Mouse (Mus musculus) intestine, embryonic 14.5 days (tissue): ENCODE data around the gene Nacc2. TPM values are rescaled to one million over a fixed set of nuclear protein-coding genes. Genes with fewer than 3 reads are reported as not detected.
A peak's percentile ranks its signal among the peaks of the same experiment; 100 is the strongest.

Experiments used
- ATAC-seq: fragments of 200-750 bp; cut with Nextera tagmentation; replicated peaks from 2 replicates; pipeline ENCODE4 v1.8.0; 2017; ENCODE audit warnings: low read depth, moderate number of reproducible peaks, moderate TSS enrichment, moderate library complexity; ENCODE audit not compliant: low FRiP score, low TSS enrichment
- DNase-seq: peaks from one replicate; pipeline ENCODE4 v3.0.0-alpha.2; 2018; ENCODE audit warnings: low spot score
- H3K27ac ChIP-seq: fragments of 300-500 bp; sonication (generic); 2 replicates; pipeline ENCODE4 v1.5.1; 2014; ENCODE audit warnings: low read depth, mild to moderate bottlenecking, control low read depth
- H3K27me3 ChIP-seq: fragments of 300-500 bp; sonication (generic); replicated peaks from 2 replicates; pipeline ENCODE4 v1.6.1; 2014; ENCODE audit warnings: low read length, control low read depth; ENCODE audit not compliant: control insufficient read depth, insufficient read depth
- H3K36me3 ChIP-seq: fragments of 300-500 bp; sonication (generic); 2 replicates; pipeline ENCODE4 v1.6.1; 2014; ENCODE audit warnings: low read length, control low read depth; ENCODE audit not compliant: control insufficient read depth, insufficient read depth
- H3K4me1 ChIP-seq: fragments of 300-500 bp; sonication (generic); replicated peaks from 2 replicates; pipeline ENCODE4 v1.6.1; 2014; ENCODE audit warnings: low read length, control low read depth, mixed read lengths; ENCODE audit not compliant: control insufficient read depth, insufficient read depth
- H3K4me2 ChIP-seq: fragments of 300-500 bp; sonication (generic); 2 replicates; pipeline ENCODE4 v1.6.1; 2014; ENCODE audit warnings: low read length
- H3K4me3 ChIP-seq: fragments of 300-500 bp; sonication (generic); 2 replicates; pipeline ENCODE4 v1.5.1; 2014; ENCODE audit warnings: low read depth, low read length, control low read depth, mixed read lengths
- H3K9ac ChIP-seq: fragments of 300-500 bp; sonication (generic); 2 replicates; pipeline ENCODE4 v1.6.1; 2014; ENCODE audit warnings: mild to moderate bottlenecking, low read length
- H3K9me3 ChIP-seq: fragments of 300-500 bp; sonication (generic); 2 replicates; pipeline ENCODE4 v1.6.1; 2016; ENCODE audit warnings: low read length, control low read depth; ENCODE audit not compliant: control insufficient read depth
- WGBS: fragments of 180-500 bp; shearing (Covaris S2); extraction: QIAGEN DNeasy Blood & Tissue Kit; methylation state at CpG from one replicate; pipeline ENCODE4 v1.1.7; 2014; 5-methylcytosine and 5-hydroxymethylcytosine counted together
- polyA plus RNA-seq: library from polyadenylated mRNA; unstranded; fragments of >200 nt; fragmentation: Nextera tagmentation; extraction: Ambion mirVana; gene quantifications from 2 replicates; pipeline ENCODE4 v1.2.1, GENCODE M21; 2014

Nacc2 gene
- polyA plus RNA-seq, 1 experiment from 2014 or later = 13.2 TPM

- DNase-seq (no peak), ATAC-seq (no peak)
- H3K4me2 ChIP-seq = no peak overlapping the region
- H3K27me3 ChIP-seq = no peaks in the 10 kb centered on the region
- H3K4me1 ChIP-seq = 0 out of 2 replicates have a peak, but pooled peaks cover 2% of the 10 kb centered on the region
- no peak overlapping the region for H3K9ac ChIP-seq
- no peak overlapping the region for H3K27ac ChIP-seq
- 60% methylated on average over 4 of the region's 4 CpGs for WGBS
- 0 out of 2 replicates have a peak, but pooled peaks cover 11% of the 10 kb centered on the region for H3K36me3 ChIP-seq
- no peaks in the 10 kb centered on the region for H3K9me3 ChIP-seq
- H3K4me3 ChIP-seq = no peak overlapping the region
These were observed 60.8 kb downstream of the Nacc2 start for GRCm38 (mm10) chr2:26062241-26062640.

GRCm38 (mm10) chr2:26061018-26061666 lies 61.9 kb downstream of the Nacc2 start:
- no peak overlapping the region for H3K9ac ChIP-seq
- no peaks in the 10 kb centered on the region for H3K27me3 ChIP-seq
- H3K27ac ChIP-seq = no peak overlapping the region
- WGBS = 72% methylated on average over 21 of the region's 21 CpGs
- no peak for ATAC-seq
- no peaks in the 10 kb centered on the region for H3K9me3 ChIP-seq
- 0 out of 2 replicates have a peak, but pooled peaks cover 3% of the 10 kb centered on the region for H3K4me1 ChIP-seq
- 0 out of 2 replicates have a peak, but pooled peaks cover 11% of the 10 kb centered on the region for H3K36me3 ChIP-seq
- DNase-seq = no peak
- no peak overlapping the region for H3K4me3 ChIP-seq
- H3K4me2 ChIP-seq = no peak overlapping the region

GRCm38 (mm10) chr2:26057053-26057452 lies 66.0 kb downstream of the Nacc2 start:
- DNase-seq = no peak

GRCm38 (mm10) chr2:26056226-26056625 lies 66.8 kb downstream of the Nacc2 start:
- Histone ChIP-seq H3K27me3 (no peaks in the 10 kb centered on the region), H3K4me3 (no peak overlapping the region), H3K27ac (no peak overlapping the region), H3K9me3 (no peaks in the 10 kb centered on the region), H3K36me3 (0 out of 2 replicates have a peak, but pooled peaks cover 7% of the 10 kb centered on the region), H3K9ac (no peak overlapping the region), H3K4me1 (0 out of 2 replicates have a peak, but pooled peaks cover 6% of the 10 kb centered on the region), H3K4me2 (no peak overlapping the region)
- 48% methylated on average over 5 of the region's 5 CpGs for WGBS
- DNase-seq = no peak
- no peak for ATAC-seq

More at GRCm38 (mm10) chr2:26057053-26057452, 66.0 kb downstream of the Nacc2 start:
- ATAC-seq = no peak
- H3K9me3 ChIP-seq = no peaks in the 10 kb centered on the region
- 0 out of 2 replicates have a peak, but pooled peaks cover 6% of the 10 kb centered on the region for H3K4me1 ChIP-seq
- no peaks in the 10 kb centered on the region for H3K27me3 ChIP-seq
- 45% methylated on average over 7 of the region's 7 CpGs for WGBS
- no peak overlapping the region for H3K9ac ChIP-seq
- no peak overlapping the region for H3K4me2 ChIP-seq
- 0 out of 2 replicates have a peak, but pooled peaks cover 7% of the 10 kb centered on the region for H3K36me3 ChIP-seq
- H3K27ac ChIP-seq = no peak overlapping the region
- H3K4me3 ChIP-seq = no peak overlapping the region

GRCm38 (mm10) chr2:26055747-26056102 lies 67.3 kb downstream of the Nacc2 start:
- no peak for DNase-seq
- 25% methylated on average over 2 of the region's 2 CpGs for WGBS
- H3K9me3 ChIP-seq = no peaks in the 10 kb centered on the region
- ATAC-seq = no peak
- no peak overlapping the region for H3K9ac ChIP-seq
- 0 out of 2 replicates have a peak overlapping the region, but pooled peaks have one; percentile 0 for H3K27ac ChIP-seq
- no peak overlapping the region for H3K4me2 ChIP-seq
- H3K27me3 ChIP-seq = no peaks in the 10 kb centered on the region
- 0 out of 2 replicates have a peak, but pooled peaks cover 6% of the 10 kb centered on the region for H3K4me1 ChIP-seq
- H3K36me3 ChIP-seq = 0 out of 2 replicates have a peak, but pooled peaks cover 7% of the 10 kb centered on the region
- no peak overlapping the region for H3K4me3 ChIP-seq

GRCm38 (mm10) chr2:26055046-26055746 lies 67.8 kb downstream of the Nacc2 start:
- 0 out of 2 replicates have a peak, but pooled peaks have one; percentile 13 for ATAC-seq
- H3K4me1 ChIP-seq = 0 out of 2 replicates have a peak, but pooled peaks cover 6% of the 10 kb centered on the region
- H3K4me3 ChIP-seq = no peak overlapping the region
- no peaks in the 10 kb centered on the region for H3K9me3 ChIP-seq
- H3K27me3 ChIP-seq = no peaks in the 10 kb centered on the region
- no peak overlapping the region for H3K4me2 ChIP-seq
- 0 out of 2 replicates have a peak, but pooled peaks cover 6% of the 10 kb centered on the region for H3K36me3 ChIP-seq
- H3K9ac ChIP-seq = no peak overlapping the region
- H3K27ac ChIP-seq = 0 out of 2 replicates have a peak overlapping the region, but pooled peaks have one; percentile 0
- peak; percentile 83 for DNase-seq
- 44% methylated on average over 8 of the region's 8 CpGs for WGBS

- no peaks in the 10 kb centered on the region for H3K36me3 ChIP-seq
- H3K27me3 ChIP-seq = no peaks in the 10 kb centered on the region
- DNase-seq (no peak), ATAC-seq (no peak)
- H3K9ac ChIP-seq = no peak overlapping the region
- H3K4me1 ChIP-seq = 0 out of 2 replicates have a peak, but pooled peaks cover 6% of the 10 kb centered on the region
- H3K4me2 ChIP-seq = no peak overlapping the region
- no peaks in the 10 kb centered on the region for H3K9me3 ChIP-seq
- no peak overlapping the region for H3K4me3 ChIP-seq
- H3K27ac ChIP-seq = no peak overlapping the region
- 25% methylated on average over 4 of the region's 4 CpGs for WGBS
These were observed 70.2 kb downstream of the Nacc2 start for GRCm38 (mm10) chr2:26052806-26053205.

- ATAC-seq (no peak), DNase-seq (no peak)
- no peaks in the 10 kb centered on the region for H3K27me3 ChIP-seq
- H3K9ac ChIP-seq = no peak overlapping the region
- no peak overlapping the region for H3K4me3 ChIP-seq
- H3K4me1 ChIP-seq = no peaks in the 10 kb centered on the region
- no peaks in the 10 kb centered on the region for H3K9me3 ChIP-seq
- no peak overlapping the region for H3K27ac ChIP-seq
- H3K4me2 ChIP-seq = no peak overlapping the region
- H3K36me3 ChIP-seq = no peaks in the 10 kb centered on the region
- 47% methylated on average over 5 of the region's 5 CpGs for WGBS
These were observed 74.2 kb downstream of the Nacc2 start for GRCm38 (mm10) chr2:26048816-26049215.
